Mouse (Mus musculus): ENCODE data around the gene Atrip. TPM values are rescaled to one million over a fixed set of nuclear protein-coding genes. Genes with fewer than 3 reads are reported as not detected.
A peak's percentile ranks its signal among the peaks of the same experiment; 100 is the strongest.

Gene Atrip
- 10 to 100 TPM in 3 of 4 experiments, 1 to 10 TPM in 1; 8.7 to 11.5 (median 10.7) TPM for total RNA-seq (2022)

DNA sequence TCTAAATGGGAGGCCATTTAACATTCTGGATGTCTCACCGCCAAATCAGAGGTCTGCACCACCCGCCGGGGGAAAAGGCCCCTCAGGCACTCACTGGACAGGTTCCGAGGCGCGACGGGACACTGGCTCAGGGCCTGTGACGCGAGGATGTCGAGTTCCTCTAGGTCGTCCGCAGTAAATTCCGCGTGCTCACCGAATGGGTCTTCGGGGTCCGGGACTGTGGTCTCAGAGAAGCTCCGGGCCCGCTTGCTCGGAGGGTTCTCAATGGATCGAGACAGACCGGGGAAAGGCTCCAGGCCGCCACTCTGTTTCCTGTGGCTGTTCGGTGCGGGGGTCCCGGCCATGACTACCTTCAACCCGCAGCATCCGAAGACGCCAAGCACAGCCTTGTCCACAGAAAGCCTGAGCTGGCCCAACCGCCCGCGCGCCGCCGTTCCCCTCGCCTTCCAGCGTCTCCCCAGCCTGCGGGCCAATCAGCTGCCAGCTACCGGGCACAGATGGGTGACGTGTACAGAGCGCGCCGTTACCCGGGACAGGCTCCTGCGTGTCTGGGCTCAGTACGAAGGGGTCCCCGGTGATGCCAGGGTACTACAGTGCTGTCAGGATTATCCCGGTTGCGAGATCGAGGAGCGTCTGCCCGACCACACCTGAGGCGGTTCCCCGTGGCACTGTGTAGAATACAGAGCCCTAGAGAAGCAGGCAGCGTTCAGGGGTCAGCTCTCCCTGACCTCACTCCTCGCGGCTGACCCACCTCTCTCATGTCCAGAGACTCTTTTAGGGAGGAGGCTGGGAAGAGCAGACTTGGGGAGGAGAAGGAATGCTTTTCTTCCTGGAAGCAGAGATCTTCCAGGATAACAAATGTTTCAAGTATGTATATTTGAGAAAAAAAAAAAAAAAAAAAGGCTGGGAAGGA lies at the start of gene Atrip:
Atrip (minus strand) TSS at position 464 of the 913 bp plus-strand sequence.
- DNase-seq (ENCODE audit: low spot score in 2 of 2) = peak; percentile 74 to 78

DNA sequence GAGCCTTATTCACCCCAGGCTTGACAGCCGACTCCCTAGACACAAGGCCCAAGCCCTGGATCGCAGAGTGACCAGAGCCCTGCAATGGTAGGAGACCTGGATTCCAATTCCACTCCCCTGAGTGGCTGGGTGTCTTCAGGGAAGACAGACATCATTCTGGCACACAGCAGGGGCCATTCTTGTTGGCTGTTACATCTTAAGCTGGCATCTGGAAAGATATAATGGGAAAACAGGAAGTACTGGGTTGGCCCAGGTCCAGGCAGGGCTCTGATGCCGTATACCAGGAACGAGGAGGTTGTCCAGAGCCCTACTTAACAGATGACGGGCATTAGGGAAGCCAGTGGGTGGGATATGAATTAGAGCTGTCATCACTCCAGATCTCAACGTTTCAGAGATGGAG lies 49.3 kb upstream of the Atrip start:
- DNase-seq (ENCODE audit: low spot score in 2 of 2) = no peak

DNA sequence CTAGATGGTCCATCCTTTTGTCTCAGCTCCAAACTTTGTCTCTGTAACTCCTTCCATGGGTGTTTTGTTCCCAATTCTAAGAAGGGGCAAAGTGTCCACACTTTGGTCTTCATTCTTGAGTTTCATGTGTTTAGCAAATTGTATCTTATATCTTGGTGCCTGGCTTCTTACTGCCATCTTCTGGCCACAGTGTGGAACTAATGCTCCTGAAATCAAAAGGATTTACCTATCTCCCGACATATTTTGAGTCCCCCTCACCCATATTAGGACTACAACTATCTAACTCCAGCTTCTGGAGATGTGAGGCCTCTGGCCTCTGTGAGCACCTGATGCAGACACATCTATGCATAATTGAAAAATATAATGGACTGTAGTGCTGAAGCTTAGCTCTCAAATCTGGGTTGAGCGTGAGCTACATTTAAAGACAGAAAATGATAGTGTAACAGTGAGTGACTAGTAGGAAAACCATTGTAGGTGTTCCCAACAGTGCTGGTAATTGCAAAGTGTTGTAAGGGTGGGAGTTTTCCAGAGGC lies 48.7 kb upstream of the Atrip start:
- DNase-seq (ENCODE audit: low spot score in 2 of 2) = no peak

DNA sequence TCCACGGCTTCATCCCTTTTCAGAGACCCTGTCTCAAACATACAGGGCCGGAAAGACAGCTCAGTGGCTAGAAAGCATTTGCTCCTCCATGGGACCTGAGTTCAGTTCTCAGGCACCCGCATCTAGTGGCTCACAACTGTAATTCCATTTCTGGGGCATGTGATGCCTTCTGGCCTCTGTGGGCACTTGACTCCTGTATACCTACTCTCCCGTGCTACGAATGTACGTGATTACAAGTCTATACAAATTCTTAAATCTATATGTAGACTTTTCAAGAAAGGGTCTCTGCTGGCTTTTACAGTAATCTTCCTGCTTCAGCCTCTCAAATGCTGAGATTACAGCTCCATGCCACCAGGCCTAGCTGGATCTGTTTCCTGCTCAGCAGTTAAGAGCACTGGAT lies 47.0 kb upstream of the Atrip start:
- DNase-seq (ENCODE audit: low spot score in 2 of 2) = no peak

DNA sequence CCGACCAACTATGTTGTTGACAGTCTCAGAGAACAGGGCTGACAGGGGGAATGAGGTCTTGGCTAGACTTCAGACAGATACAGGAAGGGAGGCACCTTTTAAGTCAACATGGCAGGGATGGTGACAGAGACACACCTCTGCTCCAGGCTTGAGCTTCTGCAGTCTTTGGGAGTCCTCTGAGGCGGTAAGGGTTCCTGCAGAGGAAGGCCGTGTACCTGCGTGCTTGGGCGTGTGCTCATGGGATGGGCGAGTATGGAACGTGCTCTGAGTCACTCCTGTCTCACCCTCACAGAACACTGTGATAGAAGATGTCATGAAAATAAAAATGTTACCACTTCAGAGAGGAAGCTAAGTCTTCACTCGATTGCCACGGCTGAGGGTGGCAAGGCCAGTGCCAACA lies 45.6 kb upstream of the Atrip start:
- DNase-seq (ENCODE audit: low spot score in 2 of 2) = no peak

DNA sequence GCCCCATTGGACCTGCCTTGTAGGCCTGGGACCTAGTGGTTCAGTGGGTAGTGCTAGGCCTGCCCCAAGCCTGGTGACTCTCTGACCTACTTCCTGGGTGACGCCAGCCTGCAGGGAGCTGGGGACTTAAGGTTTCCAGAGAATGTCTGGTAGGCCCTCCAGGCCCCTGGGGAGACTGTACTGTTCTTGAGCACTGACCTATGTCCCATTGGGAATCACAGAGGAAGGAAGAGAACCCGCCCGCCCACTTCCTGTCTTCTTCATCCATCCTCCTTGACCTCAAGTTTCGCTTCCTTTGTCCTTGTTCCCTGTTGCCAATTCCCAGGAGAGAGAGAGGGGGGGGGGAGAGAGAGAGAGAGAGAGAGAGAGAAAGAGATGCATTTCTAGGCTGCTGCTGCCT lies 44.2 kb upstream of the Atrip start:
- peak in 1 of 2 experiments; percentile 17 for DNase-seq (ENCODE audit: low spot score in 2 of 2)

DNA sequence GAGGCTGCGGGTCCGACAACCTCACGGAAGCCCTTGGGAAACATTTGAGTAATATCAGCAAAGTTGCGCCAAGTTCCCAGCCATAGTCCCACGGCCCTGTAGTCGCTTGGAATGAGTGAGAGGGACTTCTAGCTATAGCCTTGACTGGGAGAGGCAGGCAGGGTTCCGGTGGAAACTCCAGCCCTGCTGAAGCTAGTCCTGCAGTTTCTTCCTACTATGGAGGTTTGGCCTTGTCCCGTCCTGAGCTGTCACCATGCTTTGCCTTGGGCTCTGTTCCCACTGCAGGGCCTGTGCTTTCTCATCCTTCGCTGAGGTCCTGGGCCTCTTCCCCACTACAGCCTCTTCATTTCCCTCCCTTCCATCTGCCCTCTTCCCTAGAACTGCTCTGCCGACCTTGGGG lies 42.3 kb upstream of the Atrip start:
- no peak for DNase-seq (ENCODE audit: low spot score in 2 of 2)

DNA sequence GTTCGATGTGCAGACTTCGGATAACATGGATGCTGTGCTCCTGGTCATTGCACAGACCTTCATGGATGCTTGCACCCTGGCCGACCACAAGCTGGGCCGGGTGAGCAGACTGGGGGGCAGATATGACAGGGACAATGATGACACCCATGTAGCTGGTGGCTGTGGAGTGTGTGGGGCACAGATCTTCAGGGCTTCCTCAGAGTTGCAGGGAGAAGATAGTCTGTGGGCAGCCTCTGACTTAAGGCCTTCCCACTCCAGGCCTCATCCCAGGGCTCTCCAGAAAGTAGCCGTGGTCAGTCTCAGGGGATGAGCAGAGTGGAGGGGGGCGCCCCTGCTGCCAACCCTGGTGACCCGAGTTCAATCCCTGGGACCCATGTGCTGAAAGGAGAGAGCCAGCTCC lies 40.9 kb upstream of the Atrip start:
- no peak for DNase-seq (ENCODE audit: low spot score in 2 of 2)

DNA sequence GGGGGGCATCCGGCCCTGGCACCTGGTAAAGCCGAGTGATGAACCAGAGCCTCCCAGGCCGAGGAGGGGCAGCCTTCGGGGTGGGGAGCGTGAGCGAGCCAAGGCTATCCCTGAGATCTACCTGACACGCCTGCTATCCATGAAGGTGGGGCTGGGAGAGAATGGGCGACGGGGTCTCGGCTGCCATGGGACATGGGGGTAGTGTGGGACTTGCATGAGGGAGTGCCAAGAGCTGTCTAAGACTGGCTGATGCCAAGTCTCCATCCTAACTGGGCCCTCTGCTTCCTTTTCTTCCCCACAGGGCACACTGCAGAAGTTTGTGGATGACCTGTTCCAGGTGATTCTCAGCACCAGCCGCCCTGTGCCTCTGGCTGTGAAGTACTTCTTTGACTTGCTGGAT lies 40.4 kb upstream of the Atrip start:
- peak in 1 of 2 experiments; percentile 2 for DNase-seq (ENCODE audit: low spot score in 2 of 2)

DNA sequence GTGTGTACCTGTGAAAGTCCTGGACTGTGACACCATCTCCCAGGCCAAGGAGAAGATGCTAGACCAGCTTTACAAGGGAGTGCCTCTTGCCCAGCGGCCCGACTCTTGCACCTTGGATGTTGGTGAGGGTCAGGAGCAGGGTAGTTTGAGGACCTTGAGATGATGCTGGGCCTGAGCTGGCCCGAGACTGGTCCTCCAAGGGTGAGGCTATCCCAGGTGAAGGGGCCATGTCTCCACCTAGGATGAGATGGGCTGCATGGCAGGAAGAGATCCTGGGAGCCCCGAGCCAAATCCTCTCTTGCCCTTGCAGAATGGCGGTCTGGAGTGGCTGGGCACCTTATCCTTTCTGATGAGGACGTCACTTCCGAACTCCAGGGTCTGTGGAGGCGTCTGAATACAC lies 39.4 kb upstream of the Atrip start:
- DNase-seq (ENCODE audit: low spot score in 2 of 2) = no peak

DNA sequence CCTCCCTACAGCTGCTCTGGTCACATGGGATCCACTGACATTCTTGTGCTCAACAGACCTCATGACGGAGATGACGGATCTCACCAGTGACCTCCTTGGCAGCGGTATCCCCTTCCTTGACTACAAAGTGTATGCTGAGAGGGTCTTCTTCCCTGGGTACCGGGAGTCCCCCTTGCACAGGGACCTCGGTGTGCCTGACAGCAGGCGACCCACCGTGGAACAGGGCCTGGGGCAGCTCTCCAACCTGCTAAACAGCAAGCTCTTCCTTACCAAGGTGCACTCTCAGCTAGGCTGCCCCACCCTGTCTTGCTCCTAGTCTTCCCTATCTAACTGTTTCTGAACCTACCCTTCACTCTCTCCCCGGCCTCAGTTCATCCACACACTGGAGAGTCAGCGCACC lies 37.7 kb upstream of the Atrip start:
- DNase-seq (ENCODE audit: low spot score in 2 of 2) = no peak

DNA sequence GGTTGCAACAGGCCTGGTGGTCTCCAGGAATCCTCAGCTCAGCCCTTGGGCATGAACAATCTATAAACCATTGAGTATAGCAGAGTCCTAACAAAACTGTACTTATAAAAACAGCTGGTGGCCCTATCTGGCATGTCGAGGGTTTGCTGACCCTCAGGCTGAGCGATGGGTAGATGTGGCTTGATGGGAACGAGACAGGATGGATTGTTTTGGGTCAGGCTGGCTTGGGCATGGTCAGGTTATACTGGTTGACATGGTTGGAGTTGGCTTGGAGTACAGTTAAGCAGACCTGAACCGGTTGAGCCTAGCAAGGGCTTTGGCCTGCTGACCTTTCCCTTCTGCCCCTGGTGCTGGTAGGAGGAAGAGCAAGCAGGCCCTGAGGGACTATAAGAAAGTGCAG lies 37.2 kb upstream of the Atrip start:
- no peak for DNase-seq (ENCODE audit: low spot score in 2 of 2)

DNA sequence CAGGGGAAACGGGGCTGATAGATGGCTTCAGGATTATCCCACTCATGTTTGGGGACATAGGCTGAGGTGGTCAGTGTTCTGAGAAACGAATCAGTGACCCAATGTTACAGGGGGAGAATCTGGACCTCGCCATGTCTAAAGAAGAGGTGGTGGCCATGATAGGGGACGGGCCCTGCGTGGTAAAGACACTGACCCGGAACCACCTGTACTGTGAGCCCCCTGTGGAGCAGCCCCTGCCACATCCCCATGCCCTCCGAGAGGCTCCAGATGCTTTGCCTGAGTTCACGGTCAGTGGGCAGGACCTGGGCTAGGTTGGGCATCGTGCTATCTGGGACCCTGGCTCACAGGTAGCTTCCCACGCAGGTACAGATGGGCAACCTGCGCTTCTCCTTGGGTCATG lies 36.3 kb upstream of the Atrip start:
- DNase-seq (ENCODE audit: low spot score in 2 of 2) = no peak

DNA sequence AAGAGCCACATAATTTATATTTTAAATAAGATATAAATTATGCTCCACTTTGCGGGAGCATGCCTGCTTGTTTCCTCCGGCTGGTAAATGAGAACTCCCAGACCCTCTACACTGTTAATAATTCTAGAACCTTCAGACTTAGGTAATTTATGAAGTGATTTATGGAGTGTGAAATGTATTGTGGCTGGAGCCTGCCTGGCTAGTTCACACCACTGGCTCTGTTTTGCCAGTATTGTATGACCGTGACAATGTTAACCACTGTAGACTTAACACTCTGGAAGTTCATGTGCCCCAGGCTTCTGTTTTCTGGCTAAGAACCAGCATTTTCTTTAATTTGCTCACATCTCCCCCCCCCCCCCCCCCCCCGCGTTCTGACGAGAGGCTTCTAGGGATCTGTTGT lies 33.4 kb upstream of the Atrip start:
- no peak for DNase-seq (ENCODE audit: low spot score in 2 of 2)

DNA sequence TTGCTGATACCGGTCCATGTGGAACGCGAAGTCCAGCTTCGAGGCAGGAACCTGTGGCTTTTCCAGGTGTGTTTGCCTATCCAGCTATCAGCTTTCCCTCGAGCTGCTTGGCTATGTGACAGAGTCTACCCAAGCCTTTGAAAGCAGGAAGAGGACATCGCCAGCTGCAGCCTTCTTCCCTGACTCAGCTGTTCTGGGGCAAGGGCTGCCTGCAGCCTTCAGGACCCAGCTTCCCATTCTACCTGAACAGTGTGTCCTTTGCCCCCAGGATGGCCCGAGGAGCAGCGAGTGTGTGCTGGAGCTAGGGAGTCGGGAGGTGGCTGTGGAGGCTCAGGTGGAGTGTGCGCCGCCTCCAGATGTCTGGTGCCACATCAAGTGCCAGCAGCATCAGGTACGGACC lies 31.7 kb upstream of the Atrip start:
- no peak for DNase-seq (ENCODE audit: low spot score in 2 of 2)

DNA sequence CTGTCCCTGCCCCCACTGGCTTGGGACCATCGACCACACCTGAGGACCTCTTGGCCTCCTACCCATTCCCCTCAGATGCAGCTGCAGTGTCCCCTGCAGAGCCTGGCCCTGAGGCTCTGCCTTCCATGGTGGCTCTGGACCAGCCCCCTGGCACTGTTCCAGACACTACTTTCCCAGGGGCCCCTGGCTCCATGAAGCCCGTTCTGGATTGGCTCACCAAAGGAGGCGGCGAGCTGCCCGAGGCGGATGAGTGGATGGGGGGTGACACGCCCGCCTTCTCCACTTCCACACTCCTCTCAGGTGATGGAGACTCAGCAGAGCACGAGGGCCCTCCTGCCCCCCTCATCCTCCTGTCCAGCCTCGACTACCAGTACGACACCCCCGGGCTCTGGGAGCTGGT lies 31.1 kb upstream of the Atrip start:
- DNase-seq (ENCODE audit: low spot score in 2 of 2) = no peak

DNA sequence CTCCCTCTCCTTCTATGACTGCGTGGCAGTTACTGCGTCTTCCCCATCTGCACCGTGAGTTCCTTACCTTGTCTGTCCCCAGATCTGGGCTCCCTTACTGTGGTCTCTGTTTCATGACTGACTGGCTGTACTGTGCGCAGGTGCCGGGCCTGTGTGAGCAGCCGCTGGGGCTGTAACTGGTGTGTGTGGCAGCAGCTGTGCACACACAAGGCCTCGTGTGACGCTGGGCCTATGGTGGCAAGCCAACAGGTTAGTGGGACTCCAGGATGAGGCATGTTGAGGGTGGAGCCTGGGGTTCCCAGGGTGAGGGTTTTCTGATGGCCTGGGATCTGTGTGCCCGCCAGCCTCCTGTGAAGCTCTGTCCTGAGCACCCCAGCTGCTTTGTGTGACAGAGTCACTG lies 30.2 kb upstream of the Atrip start:
- DNase-seq (ENCODE audit: low spot score in 2 of 2) = no peak

DNA sequence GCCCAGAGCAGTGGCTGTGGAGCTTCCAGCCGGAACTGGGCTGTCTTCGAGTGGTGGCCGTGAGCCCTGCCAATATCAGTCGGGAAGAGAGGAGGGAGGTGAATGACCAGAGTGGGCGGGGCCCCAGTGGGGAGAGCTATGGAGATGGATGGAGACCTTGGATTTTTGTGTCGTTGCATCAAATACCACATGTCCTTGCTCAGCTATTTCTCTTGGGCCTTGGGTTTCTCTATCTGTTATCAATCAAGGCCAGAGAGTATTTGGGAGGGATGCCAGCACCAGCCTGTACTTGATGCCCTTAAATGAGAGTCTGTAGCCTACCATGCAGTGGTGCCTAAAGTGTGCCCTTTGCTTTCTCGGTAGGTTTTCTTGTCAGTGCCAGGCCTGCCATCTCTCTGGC lies 29.3 kb upstream of the Atrip start:
- no peak for DNase-seq (ENCODE audit: low spot score in 2 of 2)

DNA sequence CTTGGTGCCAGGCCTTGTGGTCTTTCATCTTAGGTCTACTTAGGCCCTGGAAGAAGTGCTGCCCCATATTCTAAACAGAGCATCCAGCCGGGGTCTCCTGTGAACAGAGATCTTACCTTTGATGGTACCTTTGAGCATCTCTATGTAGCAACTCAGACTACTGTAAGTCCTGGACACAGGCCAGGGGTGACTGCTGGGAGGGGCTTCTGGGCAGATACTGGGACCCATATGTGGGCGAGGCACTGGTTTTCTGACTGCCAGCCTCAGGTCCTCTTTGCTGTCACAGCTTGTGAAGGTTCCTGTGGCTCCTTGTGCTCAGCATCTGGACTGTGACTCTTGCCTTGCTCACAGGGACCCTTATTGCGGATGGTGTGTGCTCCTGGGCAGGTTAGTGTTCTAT lies 28.6 kb upstream of the Atrip start:
- DNase-seq (ENCODE audit: low spot score in 2 of 2) = no peak

DNA sequence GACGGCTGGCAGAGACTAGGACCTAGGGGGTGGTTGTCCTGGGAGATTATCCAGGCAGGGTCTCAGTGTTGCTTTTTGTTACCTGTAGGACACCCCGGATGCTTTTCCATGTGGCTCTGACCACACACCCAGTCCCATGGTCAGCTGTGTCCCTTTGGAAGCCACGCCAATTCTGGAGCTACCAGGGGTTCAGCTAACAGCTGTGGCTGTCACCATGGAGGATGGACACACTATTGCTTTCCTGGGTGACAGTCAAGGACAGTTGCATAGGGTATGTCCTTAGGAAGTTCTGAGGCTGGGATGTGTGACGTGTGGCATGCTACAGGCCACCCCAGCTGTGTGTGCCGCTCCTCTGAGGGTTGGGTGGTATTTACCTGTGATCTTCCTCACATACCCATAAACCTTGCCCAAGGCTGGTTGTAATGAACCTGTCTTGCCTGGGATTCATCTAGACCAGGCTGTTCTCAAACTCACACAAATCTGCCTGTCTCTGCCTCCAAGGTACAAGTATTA lies 28.1 kb upstream of the Atrip start:
- DNase-seq (ENCODE audit: low spot score in 2 of 2) = no peak

DNA sequence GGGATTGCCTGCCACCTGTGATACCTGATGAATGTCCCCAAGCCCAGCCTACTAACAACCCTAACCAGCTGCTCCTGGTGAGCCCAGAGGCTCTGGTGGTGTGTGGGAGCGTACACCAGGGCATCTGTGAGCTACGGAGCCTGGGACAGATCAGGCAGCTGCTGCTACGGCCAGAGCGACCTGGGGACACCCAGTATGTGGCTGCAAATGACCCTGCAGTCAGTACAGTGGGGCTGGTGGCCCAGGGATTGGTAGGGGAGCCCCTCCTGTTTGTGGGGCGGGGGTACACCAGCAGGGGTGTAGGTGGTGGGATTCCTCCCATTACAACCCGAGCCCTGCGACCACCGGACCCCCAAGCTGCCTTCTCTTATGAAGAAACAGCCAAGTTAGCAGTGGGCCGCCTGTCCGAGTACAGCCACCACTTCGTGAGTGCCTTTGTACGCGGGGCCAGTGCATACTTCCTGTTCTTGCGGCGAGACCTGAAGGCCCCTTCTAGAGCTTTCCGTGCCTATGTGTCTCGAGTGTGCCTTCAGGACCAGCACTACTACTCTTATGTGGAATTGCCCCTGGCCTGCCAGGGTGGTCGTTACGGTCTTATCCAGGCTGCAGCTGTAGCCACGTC lies 26.5 kb upstream of the Atrip start:
- no peak for DNase-seq (ENCODE audit: low spot score in 2 of 2)

DNA sequence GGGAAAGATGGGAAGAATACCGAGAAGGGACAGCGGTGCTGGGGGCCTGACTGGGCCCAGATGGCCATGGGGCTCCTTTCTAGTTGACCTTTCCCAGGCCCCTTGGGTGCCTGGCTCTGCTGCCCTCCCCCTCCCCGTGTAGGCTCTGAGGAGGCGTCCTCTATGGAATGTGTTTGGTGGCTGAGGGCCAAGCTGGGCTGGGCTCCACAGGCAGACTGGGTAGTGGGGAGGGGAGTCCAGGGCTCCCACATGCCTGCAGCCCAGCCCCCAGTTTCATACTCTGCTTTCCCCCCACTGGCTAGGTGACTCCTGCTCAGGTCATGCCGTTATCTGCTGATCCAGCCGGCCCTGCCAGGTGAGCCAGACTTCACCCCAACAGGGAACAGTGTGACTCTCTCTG lies 25.0 kb upstream of the Atrip start:
- no peak for DNase-seq (ENCODE audit: low spot score in 2 of 2)

DNA sequence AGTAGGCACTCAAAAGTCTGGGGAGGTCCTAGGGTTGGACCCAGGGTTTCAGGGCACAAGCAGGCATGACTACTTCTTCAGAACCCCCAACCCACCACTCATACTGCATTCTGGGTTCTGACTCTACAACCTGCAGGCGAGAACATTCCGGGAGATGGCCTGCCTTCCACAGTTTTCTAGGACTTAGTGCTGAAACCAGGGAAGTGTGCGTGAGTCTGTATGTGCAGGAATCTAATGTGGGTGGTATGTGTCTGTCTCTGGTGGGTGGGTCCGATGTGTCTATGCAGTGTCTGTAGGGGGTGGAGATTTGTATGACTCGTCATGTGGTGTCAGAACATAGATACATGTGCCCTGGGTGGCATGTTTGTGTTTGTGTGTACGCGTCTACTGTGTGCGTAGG lies 24.4 kb upstream of the Atrip start:
- DNase-seq (ENCODE audit: low spot score in 2 of 2) = no peak

All from gastrocnemius, adult 8-10 months (tissue).